Mouse (Mus musculus) liver, embryonic 14.5 days (tissue): ENCODE measurements at regions not wholly inside any gene's neighbourhood (a gene's known extent, or its start where the extent isn't known, plus 50 kb on each side); places are given as distances from the start of the nearest gene placed in this dataset.

ENCODE experiments used
- CTCF ChIP-seq: IDR thresholded peaks from 2 replicates; pipeline ENCODE4 v1.5.1; 2016; ENCODE audit warnings: antibody characterized with exemption, low read depth, control low read depth
- EP300 ChIP-seq: IDR thresholded peaks from 2 replicates; pipeline ENCODE4 v1.6.1; 2016; ENCODE audit warnings: antibody characterized with exemption, low read depth

DNA sequence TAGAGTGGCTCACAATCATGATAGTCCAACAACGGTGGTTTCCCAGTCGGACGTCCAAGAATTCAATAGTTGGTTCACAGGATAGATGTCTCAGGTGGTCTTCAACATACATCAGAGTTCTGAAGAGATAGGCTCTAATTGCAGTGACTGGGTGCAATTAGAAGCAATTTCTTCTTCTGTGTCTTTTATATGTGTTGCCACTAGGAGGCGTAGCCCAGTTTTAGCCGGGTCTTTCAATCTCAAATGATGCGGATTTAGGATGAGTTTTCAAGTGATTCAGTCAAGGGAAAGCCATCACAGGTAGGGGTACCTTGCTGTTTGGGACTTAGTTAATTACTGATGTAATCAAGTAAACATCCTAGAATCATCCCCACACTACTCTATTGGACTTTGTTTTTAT lies 348.4 kb upstream of the Ccdc54 start:
- TF ChIP-seq CTCF (peak; percentile 22; the same call in 1 of the 2 replicates), EP300 (no peak)
